Mouse (Mus musculus) heart, adult 18-20 months (tissue): ENCODE results near the gene Gzmk. TPM values are rescaled to one million over a fixed set of nuclear protein-coding genes. Genes with fewer than 3 reads are reported as not detected.
A peak's percentile ranks its signal among the peaks of the same experiment; 100 is the strongest.

Experiments
- DNase-seq, 2 experiments: peaks; one replicate each; pipeline ENCODE4 v3.0.0; 2021 to 2022; ENCODE audit warnings: mixed read lengths in 1 of 2
- total RNA-seq, 2 experiments: library from RNA; stranded (reverse); gene quantifications; 2 replicates each; pipeline ENCODE4 v1.2.3; 2021

The Gzmk gene
- total RNA-seq, 2 experiments from 2014 or later, result not detected

- no peak for DNase-seq
Measured at GRCm38 (mm10) chr13:113202184-113202583, 23.5 kb downstream of the Gzmk start.

- DNase-seq, result peak in 1 of 2 experiments; percentile 20
Measured at GRCm38 (mm10) chr13:113201631-113202030, 24.1 kb downstream of the Gzmk start.

- DNase-seq, result no peak
Measured at GRCm38 (mm10) chr13:113200726-113201125, 25.0 kb downstream of the Gzmk start.

- no peak for DNase-seq
Measured at GRCm38 (mm10) chr13:113199331-113199730, 26.4 kb downstream of the Gzmk start.

- DNase-seq, result no peak
Measured at GRCm38 (mm10) chr13:113197872-113198502, 27.7 kb downstream of the Gzmk start.

- DNase-seq, result no peak
Measured at GRCm38 (mm10) chr13:113196808-113197674, 28.7 kb downstream of the Gzmk start.

GRCm38 (mm10) chr13:113183720-113184119 is 42.0 kb downstream of the Gzmk start:
- DNase-seq, result no peak

GRCm38 (mm10) chr13:113183310-113183709 is 42.4 kb downstream of the Gzmk start:
- DNase-seq, result no peak

GRCm38 (mm10) chr13:113174162-113174561 is 51.5 kb downstream of the Gzmk start:
- DNase-seq, result no peak

GRCm38 (mm10) chr13:113170256-113170655 is 55.5 kb downstream of the Gzmk start:
- no peak for DNase-seq

- DNase-seq, result peak; percentile 5 to 13
Measured at GRCm38 (mm10) chr13:113168018-113168534, 57.6 kb downstream of the Gzmk start.

- no peak for DNase-seq
Measured at GRCm38 (mm10) chr13:113164252-113165005, 61.3 kb downstream of the Gzmk start.

- DNase-seq, result no peak
Measured at GRCm38 (mm10) chr13:113151556-113151955, 74.2 kb downstream of the Gzmk start.

- no peak for DNase-seq
Measured at GRCm38 (mm10) chr13:113139597-113139996, 86.1 kb downstream of the Gzmk start.

- DNase-seq, result no peak
Measured at GRCm38 (mm10) chr13:113129974-113130373, 95.7 kb downstream of the Gzmk start.

Other genes starting within 250 kb of the Gzmk start
- gene Ccno, start 238.1 kb downstream of the Gzmk start, total RNA-seq, result under 1 TPM in 1 of 2 experiments, not detected in 1; 0.21 TPM
- not detected for gene Mcidas, start 232.1 kb downstream of the Gzmk start, total RNA-seq
- gene Cdc20b, start 190.8 kb downstream of the Gzmk start, total RNA-seq, result not detected
- 10 to 100 TPM; 31.2 to 42.3 TPM for gene Gpx8, start 179.5 kb downstream of the Gzmk start, total RNA-seq
- 1 to 10 TPM in 1 of 2 experiments, under 1 TPM in 1; 0.62 to 1.2 TPM for gene Gzma, start 124.9 kb downstream of the Gzmk start, total RNA-seq
- gene Esm1, start 16.2 kb downstream of the Gzmk start, total RNA-seq, result under 1 TPM; 0.44 to 0.57 TPM
- gene BC067074, start 67.3 kb upstream of the Gzmk start, total RNA-seq, result 1 to 10 TPM; 3.1 to 3.2 TPM